Mouse (Mus musculus): ENCODE measurements around the gene Pnpla6. TPM values are rescaled to one million over a fixed set of nuclear protein-coding genes. Genes with fewer than 3 reads are reported as not detected.

Pnpla6 gene
- polyA plus RNA-seq, 1 experiment from 2014 or later, result 24.2 TPM

DNA sequence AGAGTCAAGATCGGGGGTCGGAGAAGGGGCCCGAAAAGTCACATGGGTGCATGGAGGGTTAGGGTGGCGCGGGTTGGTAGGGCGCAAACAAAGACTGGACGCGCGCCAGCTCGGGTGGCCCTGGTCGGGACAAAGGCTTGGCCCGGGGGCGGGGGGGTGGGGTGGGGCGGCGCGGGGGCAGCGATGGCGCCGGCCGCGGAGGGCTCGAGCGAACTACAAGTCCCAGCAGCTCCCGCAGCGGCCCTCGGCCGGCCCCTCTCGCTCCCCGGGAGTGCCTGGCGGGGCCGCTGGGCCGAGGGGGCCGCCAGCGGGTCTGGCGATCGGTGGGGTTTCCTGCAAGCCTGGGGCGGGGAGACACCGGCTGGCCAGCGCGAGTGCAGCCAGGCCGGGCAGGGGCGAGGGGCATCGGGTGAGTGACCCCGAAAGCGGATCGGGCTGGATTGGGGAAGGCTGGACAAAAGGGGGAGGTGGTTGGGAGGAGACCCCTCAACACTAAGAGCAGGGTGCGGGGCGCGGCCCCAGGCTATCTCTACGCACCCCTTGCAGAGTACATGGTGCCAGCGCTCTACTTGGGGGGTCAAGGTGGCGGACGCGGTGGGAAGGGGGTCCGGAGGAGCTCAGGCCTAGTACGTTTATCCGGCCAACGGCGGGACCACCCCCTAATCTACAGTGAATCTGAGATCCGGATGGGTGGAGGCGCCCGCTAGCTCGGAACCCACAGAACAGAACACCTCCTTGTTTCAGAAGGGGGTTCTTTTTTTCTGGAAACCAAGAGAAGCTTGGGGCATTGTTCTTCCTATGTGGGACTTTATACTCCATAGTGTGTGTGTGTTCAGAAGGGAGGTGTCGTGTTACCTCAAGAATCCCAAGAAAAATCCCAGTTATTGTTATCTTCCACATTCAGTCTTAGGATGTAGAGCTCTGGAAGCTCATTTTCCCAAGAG lies 22.0 kb upstream of the Pnpla6 start, which contains the start of gene Zfp358:
Gene Zfp358 (plus strand): TSS at position 238 of the 944 bp plus-strand sequence.
- ATAC-seq (ENCODE audit: low FRiP score), result peak; percentile 94
- Histone ChIP-seq H3K4me3 (replicated peaks) (peak within 1 kb of the TSS; percentile 87), H3K27me3 (no peaks in the 10 kb centered on the region), H3K4me1 (peaks cover 18% of the 10 kb centered on the region), H3K36me3 (replicated peaks) (peaks cover 35% of the 10 kb centered on the region), H3K27ac (peak within 1 kb of the TSS; percentile 82), H3K9me3 (peaks cover 11% of the 10 kb centered on the region; the same call in 1 of the 2 replicates), H3K4me2 (peak within 1 kb of the TSS; percentile 64), H3K9ac (peak within 1 kb of the TSS; percentile 93)
- WGBS, result under 1% methylated on average over 48 of the region's 64 CpGs

- Histone ChIP-seq H3K36me3 (replicated peaks) (peaks cover 35% of the 10 kb centered on the region), H3K4me3 (replicated peaks) (peak overlapping the region; percentile 87), H3K27ac (peak overlapping the region; percentile 82), H3K9ac (peak overlapping the region; percentile 93), H3K27me3 (no peaks in the 10 kb centered on the region), H3K4me1 (peaks cover 18% of the 10 kb centered on the region), H3K9me3 (peaks cover 11% of the 10 kb centered on the region; the same call in 1 of the 2 replicates), H3K4me2 (peak overlapping the region; percentile 64)
- 43% methylated on average over 6 of the region's 6 CpGs for WGBS
- peak; percentile 9; the same call in 1 of the 2 replicates for ATAC-seq (ENCODE audit: low FRiP score)
Measured at GRCm38 (mm10) chr8:3493845-3494208, 21.4 kb upstream of the Pnpla6 start.

DNA sequence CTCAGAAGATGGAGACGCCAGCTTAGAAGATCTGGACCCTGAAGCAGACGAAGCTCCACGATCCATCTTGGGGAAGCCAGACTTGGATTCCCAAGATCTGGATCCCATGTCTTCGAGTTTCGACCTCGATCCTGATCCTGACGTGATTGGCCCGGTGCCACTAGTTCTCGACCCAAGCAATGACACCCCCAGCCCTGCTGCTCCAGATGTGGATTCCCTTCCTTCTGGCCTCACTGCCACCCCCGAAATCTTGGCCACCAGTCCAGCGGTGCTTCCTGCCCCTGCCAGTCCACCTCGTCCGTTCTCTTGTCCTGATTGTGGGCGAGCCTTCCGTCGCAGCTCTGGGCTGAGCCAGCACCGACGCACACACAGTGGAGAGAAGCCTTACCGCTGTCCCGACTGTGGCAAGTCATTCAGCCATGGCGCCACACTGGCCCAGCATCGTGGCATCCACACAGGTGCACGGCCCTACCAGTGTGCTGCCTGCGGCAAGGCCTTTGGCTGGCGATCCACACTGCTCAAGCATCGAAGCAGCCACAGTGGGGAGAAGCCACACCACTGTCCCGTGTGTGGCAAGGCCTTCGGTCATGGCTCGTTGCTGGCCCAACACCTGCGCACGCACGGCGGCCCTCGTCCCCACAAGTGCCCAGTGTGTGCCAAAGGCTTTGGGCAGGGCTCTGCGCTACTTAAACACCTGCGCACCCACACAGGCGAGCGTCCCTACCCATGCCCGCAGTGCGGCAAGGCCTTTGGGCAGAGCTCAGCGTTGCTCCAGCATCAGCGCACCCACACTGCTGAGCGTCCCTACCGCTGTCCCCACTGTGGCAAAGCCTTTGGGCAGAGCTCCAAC lies 19.4 kb upstream of the Pnpla6 start:
- ATAC-seq (ENCODE audit: low FRiP score), result no peak
- H3K27me3 ChIP-seq, result no peaks in the 10 kb centered on the region
- no peak overlapping the region for H3K4me3 ChIP-seq (replicated peaks)
- H3K4me2 ChIP-seq, result no peak overlapping the region
- no peak overlapping the region for H3K27ac ChIP-seq
- H3K36me3 ChIP-seq (replicated peaks), result peaks cover 35% of the 10 kb centered on the region
- H3K4me1 ChIP-seq, result peaks cover 28% of the 10 kb centered on the region
- 96% methylated on average over 44 of the region's 44 CpGs for WGBS
- H3K9me3 ChIP-seq, result peaks cover 11% of the 10 kb centered on the region; the same call in 1 of the 2 replicates
- no peak overlapping the region for H3K9ac ChIP-seq

GRCm38 (mm10) chr8:3496428-3496748 lies 18.8 kb upstream of the Pnpla6 start:
- no peak overlapping the region for H3K9ac ChIP-seq
- no peak overlapping the region for H3K27ac ChIP-seq
- H3K4me1 ChIP-seq, result peaks cover 34% of the 10 kb centered on the region
- H3K4me3 ChIP-seq (replicated peaks), result no peak overlapping the region
- H3K9me3 ChIP-seq, result peaks cover 11% of the 10 kb centered on the region; the same call in 1 of the 2 replicates
- H3K27me3 ChIP-seq, result no peaks in the 10 kb centered on the region
- 92% methylated on average over 15 of the region's 15 CpGs for WGBS
- H3K4me2 ChIP-seq, result no peak overlapping the region
- peaks cover 35% of the 10 kb centered on the region for H3K36me3 ChIP-seq (replicated peaks)
- no peak for ATAC-seq (ENCODE audit: low FRiP score)

DNA sequence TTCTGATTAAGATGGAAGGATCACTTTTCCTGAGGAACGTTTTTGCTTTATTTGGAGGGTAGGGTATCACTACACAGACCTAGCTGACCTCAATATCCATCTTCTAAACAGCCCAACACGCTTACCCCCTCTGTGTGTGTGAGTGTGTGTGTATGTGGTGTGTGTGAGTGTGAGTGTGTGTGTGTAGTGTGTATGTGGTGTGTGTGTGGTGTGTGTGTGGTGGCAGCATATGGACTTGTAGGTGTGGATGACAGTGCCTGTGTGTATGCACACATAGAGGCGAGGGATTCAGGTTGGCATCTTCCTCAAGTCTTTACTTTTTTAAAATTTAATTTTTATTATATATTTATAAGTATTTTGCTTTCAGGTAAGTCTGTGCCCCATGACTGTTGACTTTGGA lies 16.6 kb upstream of the Pnpla6 start:
- no peak overlapping the region for H3K4me2 ChIP-seq
- no peak overlapping the region for H3K9ac ChIP-seq
- H3K9me3 ChIP-seq, result peaks cover 11% of the 10 kb centered on the region; the same call in 1 of the 2 replicates
- 92% methylated on average over 3 of the region's 3 CpGs for WGBS
- no peak overlapping the region for H3K27ac ChIP-seq
- H3K27me3 ChIP-seq, result no peaks in the 10 kb centered on the region
- H3K4me3 ChIP-seq (replicated peaks), result no peak overlapping the region
- H3K36me3 ChIP-seq (replicated peaks), result peaks cover 35% of the 10 kb centered on the region
- no peak for ATAC-seq (ENCODE audit: low FRiP score)
- H3K4me1 ChIP-seq, result peaks cover 34% of the 10 kb centered on the region

- 7% methylated on average over 8 of the region's 8 CpGs for WGBS
- ATAC-seq (ENCODE audit: low FRiP score), result peak; percentile 21
Measured at GRCm38 (mm10) chr8:3499751-3500150, 15.4 kb upstream of the Pnpla6 start.

GRCm38 (mm10) chr8:3500235-3501090 lies 14.7 kb upstream of the Pnpla6 start, which contains the start of gene Mcoln1:
Gene Mcoln1 (plus strand): TSS chr8:3500457.
- WGBS, result under 1% methylated on average over 70 of the region's 70 CpGs
- Histone ChIP-seq H3K27me3 (no peaks in the 10 kb centered on the region), H3K9ac (peak within 1 kb of the TSS; percentile 80), H3K36me3 (replicated peaks) (peaks cover 28% of the 10 kb centered on the region), H3K4me1 (peaks cover 28% of the 10 kb centered on the region), H3K27ac (peak within 1 kb of the TSS; percentile 86), H3K9me3 (peaks cover 11% of the 10 kb centered on the region; the same call in 1 of the 2 replicates), H3K4me3 (replicated peaks) (peak within 1 kb of the TSS; percentile 81), H3K4me2 (peak within 1 kb of the TSS; percentile 78)
- peak; percentile 92 for ATAC-seq (ENCODE audit: low FRiP score)

More at GRCm38 (mm10) chr8:3499751-3500150, 15.4 kb upstream of the Pnpla6 start:
- Histone ChIP-seq H3K9me3 (peaks cover 11% of the 10 kb centered on the region; the same call in 1 of the 2 replicates), H3K4me1 (peaks cover 28% of the 10 kb centered on the region), H3K36me3 (replicated peaks) (peaks cover 35% of the 10 kb centered on the region), H3K9ac (peak overlapping the region; percentile 67), H3K27me3 (no peaks in the 10 kb centered on the region), H3K27ac (peak overlapping the region; percentile 86), H3K4me2 (peak overlapping the region; percentile 78), H3K4me3 (replicated peaks) (peak overlapping the region; percentile 81)

- Histone ChIP-seq H3K27me3 (no peaks in the 10 kb centered on the region), H3K4me1 (peaks cover 23% of the 10 kb centered on the region), H3K9ac (no peak overlapping the region), H3K4me3 (replicated peaks) (no peak overlapping the region), H3K4me2 (no peak overlapping the region), H3K36me3 (replicated peaks) (peaks cover 27% of the 10 kb centered on the region), H3K27ac (no peak overlapping the region), H3K9me3 (no peaks in the 10 kb centered on the region)
- ATAC-seq (ENCODE audit: low FRiP score), result no peak
- WGBS, result 79% methylated on average over 4 of the region's 4 CpGs
Measured at GRCm38 (mm10) chr8:3502217-3502616, 13.0 kb upstream of the Pnpla6 start.

GRCm38 (mm10) chr8:3507979-3508754 lies 7.0 kb upstream of the Pnpla6 start:
- ATAC-seq (ENCODE audit: low FRiP score), result no peak
- Histone ChIP-seq H3K9me3 (no peaks in the 10 kb centered on the region), H3K4me2 (no peak overlapping the region), H3K4me3 (replicated peaks) (no peak overlapping the region), H3K27ac (no peak overlapping the region), H3K9ac (no peak overlapping the region), H3K27me3 (no peaks in the 10 kb centered on the region), H3K36me3 (replicated peaks) (peaks cover 74% of the 10 kb centered on the region), H3K4me1 (no peaks in the 10 kb centered on the region)
- WGBS, result 86% methylated on average over 6 of the region's 6 CpGs

- H3K27me3 ChIP-seq, result no peaks in the 10 kb centered on the region
- peak overlapping the region; percentile 50 for H3K4me3 ChIP-seq (replicated peaks)
- H3K9me3 ChIP-seq, result no peaks in the 10 kb centered on the region
- peak overlapping the region; percentile 59; the same call in 1 of the 2 replicates for H3K9ac ChIP-seq
- H3K4me1 ChIP-seq, result peaks cover 6% of the 10 kb centered on the region
- 39% methylated on average over 13 of the region's 13 CpGs for whole genome bisulfite sequencing
- peaks cover 38% of the 10 kb centered on the region for H3K36me3 ChIP-seq (replicated peaks)
- ATAC-seq (ENCODE audit: low FRiP score), result no peak
- peak overlapping the region; percentile 96 for H3K4me2 ChIP-seq
- H3K27ac ChIP-seq, result peak overlapping the region; percentile 57; the same call in 1 of the 2 replicates
Measured at GRCm38 (mm10) chr8:3514681-3515247, 420 bp upstream of the Pnpla6 start.

All from forebrain, embryonic 12.5 days (tissue).